Comparison of ENCODE assay signal across 31 mouse cellular contexts in the genomic region with DNA sequence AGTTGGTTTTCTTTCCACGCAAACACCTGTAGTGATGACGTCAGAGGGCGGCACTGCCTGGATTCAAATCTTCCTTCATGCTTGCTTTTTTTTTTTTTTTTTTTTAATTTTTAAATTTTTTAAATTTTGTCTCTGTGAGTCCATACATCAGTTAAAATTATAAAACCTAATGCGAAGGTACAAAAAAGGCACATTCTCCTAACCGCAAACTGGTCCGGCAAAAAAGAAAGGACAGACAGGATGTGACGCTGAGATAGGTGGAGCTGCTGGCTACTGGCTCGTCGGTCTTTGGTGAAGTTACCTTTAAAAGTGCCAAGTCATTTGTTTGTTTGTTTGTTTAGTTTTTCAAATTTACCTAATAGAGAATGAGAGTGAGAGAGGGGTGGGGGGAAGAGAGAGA. TPM values are rescaled to one million over a fixed set of nuclear protein-coding genes. Genes with fewer than 3 reads are reported as not detected.
A peak's percentile ranks its signal among the peaks of the same experiment; 100 is the strongest.
DNase-seq lines count a peak whose midpoint lies in the region; ATAC-seq and TF ChIP-seq lines count a peak whose summit lies in the region.
"Had no signal": no experiment of that assay in that cellular context is flagged by ENCODE, and none has a peak within 500 bp of the region (broad histone marks: within the 10 kb centered on the region; RNA-seq: fewer than 3 reads in every experiment).

No protein-coding gene starts in this region.

- no peak overlapping the region for H3K4me3 ChIP-seq in MEL (ENCODE audit: control insufficient read depth in 1 of 2, insufficient read depth in 1 of 2, low read depth in 2 of 2, low read length in 2 of 2)
- H3K4me3 ChIP-seq: embryonic facial prominence, embryonic 10.5 days; embryonic facial prominence, embryonic 13.5 days; erythroblast, embryonic 14.5 days; gastrocnemius, adult 2 months; heart, embryonic 12.5 days; heart, embryonic 15.5 days had no signal

- TF ChIP-seq RAD21 in MEL (IDR thresholded peaks at IDR 0.05; ENCODE audit: low read depth, low read length) = no peak

- H3K79me2 ChIP-seq in MEL (ENCODE audit: control insufficient read depth, insufficient read depth, low read length, poor library complexity) = no peaks in the 10 kb centered on the region

- H3K27ac ChIP-seq in MEL (ENCODE audit: control insufficient read depth, low read depth, low read length) = no peak overlapping the region
- H3K27ac ChIP-seq: embryonic facial prominence, embryonic 10.5 days; embryonic facial prominence, embryonic 13.5 days; gastrocnemius, adult 2 months; heart, embryonic 15.5 days; hindbrain, embryonic 14.5 days; hindbrain, postnatal 0 days had no signal

- TF ChIP-seq EP300 in MEL (IDR thresholded peaks at IDR 0.05; ENCODE audit: low read depth in 1 of 2, low read length in 2 of 2) = no peak

- no peak overlapping the region for H3K9ac ChIP-seq in MEL (ENCODE audit: control insufficient read depth, low read depth, low read length, poor library complexity, severe bottlenecking)
- H3K9ac ChIP-seq: embryonic facial prominence, embryonic 13.5 days; forebrain, postnatal 0 days; heart, embryonic 12.5 days; heart, embryonic 15.5 days; hindbrain, embryonic 14.5 days had no signal

- TF ChIP-seq CTCF in MEL (IDR thresholded peaks at IDR 0.05 in 2 of 3, conservative IDR thresholded peaks at IDR 0.05 in 1 of 3; ENCODE audit: control insufficient read depth in 1 of 3, insufficient read depth in 1 of 3, low read depth in 2 of 3, low read length in 3 of 3, poor library complexity in 1 of 3, severe bottlenecking in 1 of 3) = no peak

- TF ChIP-seq POLR2A in MEL (IDR thresholded peaks at IDR 0.05; ENCODE audit: control insufficient read depth in 1 of 2, insufficient read depth in 1 of 2, low read depth in 1 of 2, low read length in 2 of 2, poor library complexity in 1 of 2) = no peak

- no peaks in the 10 kb centered on the region; a peak in 1 of 4 replicates for H3K36me3 ChIP-seq in MEL (ENCODE audit: control insufficient read depth in 1 of 2, insufficient read depth in 2 of 2, low read length in 2 of 2)

- peak; percentile 55 for ATAC-seq in inflammation-experienced regulatory T-cells, adult 6 months
- ATAC-seq: forebrain, embryonic 14.5 days; forebrain, postnatal 0 days; hindbrain, postnatal 0 days; intestine, embryonic 16.5 days; Patski had no signal

- H3K27me3 ChIP-seq in MEL (ENCODE audit: control insufficient read depth in 1 of 2, insufficient read depth in 2 of 2, low read length in 2 of 2) = no peaks in the 10 kb centered on the region
- H3K27me3 ChIP-seq: embryonic facial prominence, embryonic 13.5 days; heart, embryonic 12.5 days; heart, embryonic 15.5 days; Patski had no signal

- no peaks in the 10 kb centered on the region for H3K4me1 ChIP-seq in MEL (ENCODE audit: control insufficient read depth in 1 of 2, insufficient read depth in 2 of 2, low read length in 2 of 2)
- H3K4me1 ChIP-seq: embryonic facial prominence, embryonic 13.5 days had no signal

- H3K9me3 ChIP-seq in MEL (replicated peaks; ENCODE audit: insufficient read depth, low read length) = no peaks in the 10 kb centered on the region
- H3K9me3 ChIP-seq: embryonic facial prominence, embryonic 10.5 days; embryonic facial prominence, embryonic 13.5 days; heart, embryonic 12.5 days; heart, embryonic 15.5 days had no signal

- DNase-seq in A20 (ENCODE audit: low read depth, low spot score) = peak; percentile 73
- peak; percentile 44 for DNase-seq in CD4-positive helper T cell, adult 2 months (ENCODE audit: low read depth, low spot score)
- DNase-seq in MEL (ENCODE audit: low read depth, low spot score) = no peak
- DNase-seq in right cerebral cortex, postnatal 10 days (ENCODE audit: low spot score in 2 of 2) = no peak
- no peak for DNase-seq in layer of hippocampus, postnatal 25 days (ENCODE audit: extremely low spot score in 1 of 2, low spot score in 1 of 2)
- DNase-seq: adrenal gland, adult 8-10 months; adrenal gland, postnatal 25 days; cerebellum, adult 11-12 months; cerebellum, adult 8-10 months; cerebellum, postnatal 10 days; cerebellum, postnatal 36 days; embryo, embryonic 11 days; forebrain, postnatal 0 days; gastrocnemius, adult 2 months; gastrocnemius, postnatal 14 days; heart, adult 18-20 months; heart, postnatal 10 days; heart, postnatal 4 days; kidney, adult 2 months had no signal

TF ChIP-seq in MEL, 35 proteins besides CTCF, POLR2A, EP300 and RAD21:
- TF ChIP-seq ZNF384 (IDR thresholded peaks at IDR 0.05; ENCODE audit: low read depth, low read length) (0 out of 2 replicates have a peak, but pooled peaks have one; percentile 21), ZMIZ1 (IDR thresholded peaks at IDR 0.05; ENCODE audit: low read depth, low read length) (no peak)

RNA-seq across cellular contexts. Expression of a gene that starts 28.8 kb away (rescaled TPM):
- not detected in 2 replicates for total RNA-seq in MEL (2012; rRNA removed)
- polyA plus RNA-seq in MEL (2012; ENCODE audit: insufficient read depth in 1 of 2, insufficient read length in 2 of 2, low read depth in 1 of 2, low replicate concordance in 2 of 2, missing spikeins in 1 of 2) = not detected
- polyA plus RNA-seq in inflammation-experienced regulatory T-cells, adult 6 months (2017; shearing (Covaris generic)) = not detected
- total RNA-seq in layer of hippocampus, postnatal 25 days (2021) = under 1 TPM in 1 of 2 experiments, not detected in 1; 0.10 TPM
- total RNA-seq: adrenal gland, adult 8-10 months; adrenal gland, postnatal 25 days had no signal
- polyA plus RNA-seq: cortical plate, adult 2 months; erythroblast, embryonic 14.5 days; forebrain, postnatal 0 days; hindbrain, embryonic 14.5 days had no signal

Comparison
In these comparisons a context has a peak if more than half of its experiments do, and no peak if none do; other contexts are left out.
1. DNase-seq: peak in A20 (single experiment) and CD4-positive helper T cell, adult 2 months (single experiment); none in MEL (single experiment), right cerebral cortex, postnatal 10 days (0 of 2) and layer of hippocampus, postnatal 25 days (0 of 2).